Mouse (Mus musculus) erythroblast, embryonic 14.5 days (primary cell): ENCODE measurements around the gene Gm10985.

Experiments used
- GATA1 ChIP-seq: IDR thresholded peaks from 2 replicates; pipeline ENCODE4 v1.6.1; 2012; ENCODE audit warnings: low read length, inconsistent platforms, mixed read lengths
- TAL1 ChIP-seq: IDR thresholded peaks from 3 replicates; pipeline ENCODE4 v1.6.1; 2012; ENCODE audit warnings: low read length, inconsistent platforms, mixed read lengths

GRCm38 (mm10) chr3:53848262-53848661, 3.4 kb downstream of the Gm10985 start:
- no peak for TF ChIP-seq GATA1
- no peak for TF ChIP-seq TAL1
